Mouse (Mus musculus): ENCODE data around the gene Slc35a3. TPM values are rescaled to one million over a fixed set of nuclear protein-coding genes. Genes with fewer than 3 reads are reported as not detected.
A peak's percentile ranks its signal among the peaks of the same experiment; 100 is the strongest.
"Not testable (repeated sequence)": the region's sequence is repeated elsewhere in the genome, so short reads cannot be mapped to it uniquely, and the experiment has no call there.

Gene Slc35a3
- polyA plus RNA-seq, 1 experiment, result 4.5 TPM

GRCm38 (mm10) chr3:116702647-116703272 is 9.9 kb downstream of the Slc35a3 start:
- peaks cover 26% of the 10 kb centered on the region for H3K36me3 ChIP-seq (replicated peaks; ENCODE audit: low read length)
- TF ChIP-seq GATA1 (IDR thresholded peaks at IDR 0.05; ENCODE audit: borderline replicate concordance, low read length) (no peak), FLI1 (IDR thresholded peaks at IDR 0.05; ENCODE audit: low read length) (no peak)
- no peaks in the 10 kb centered on the region for H3K9me3 ChIP-seq
- H3K4me1 ChIP-seq, result peaks cover 35% of the 10 kb centered on the region
- no peaks in the 10 kb centered on the region for H3K27me3 ChIP-seq (replicated peaks)
- H3K4me3 ChIP-seq (replicated peaks), result no peak overlapping the region

- Histone ChIP-seq H3K9me3 (no peaks in the 10 kb centered on the region), H3K4me3 (replicated peaks) (no peak overlapping the region), H3K27me3 (replicated peaks) (no peaks in the 10 kb centered on the region), H3K36me3 (replicated peaks; ENCODE audit: low read length) (peaks cover 21% of the 10 kb centered on the region), H3K4me1 (peaks cover 36% of the 10 kb centered on the region)
- TF ChIP-seq GATA1 (IDR thresholded peaks at IDR 0.05; ENCODE audit: borderline replicate concordance, low read length) (no peak), FLI1 (IDR thresholded peaks at IDR 0.05; ENCODE audit: low read length) (no peak)
Measured at GRCm38 (mm10) chr3:116701601-116702000, 11.0 kb downstream of the Slc35a3 start.

DNA sequence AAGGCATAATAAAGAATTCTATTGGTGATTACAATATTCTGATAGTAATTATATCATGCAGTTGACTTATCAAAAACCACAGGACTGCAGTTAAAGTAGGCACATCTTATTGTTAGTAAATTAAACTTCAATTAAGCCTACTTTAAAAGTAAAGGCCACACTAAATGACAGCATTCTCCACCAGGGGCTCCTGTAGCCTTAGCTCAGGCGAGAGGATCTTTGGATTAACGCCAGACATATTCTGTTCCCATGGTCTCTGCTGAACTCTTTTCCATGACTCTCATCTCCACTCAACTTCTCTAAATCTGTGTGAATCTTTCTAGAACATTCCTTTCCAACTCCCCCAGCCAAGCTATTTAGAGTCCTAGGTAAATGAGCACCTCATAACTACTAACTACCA is 13.8 kb downstream of the Slc35a3 start:
- no peak for TF ChIP-seq FLI1 (IDR thresholded peaks at IDR 0.05; ENCODE audit: low read length)
- TF ChIP-seq GATA1 (IDR thresholded peaks at IDR 0.05; ENCODE audit: borderline replicate concordance, low read length), result no peak

DNA sequence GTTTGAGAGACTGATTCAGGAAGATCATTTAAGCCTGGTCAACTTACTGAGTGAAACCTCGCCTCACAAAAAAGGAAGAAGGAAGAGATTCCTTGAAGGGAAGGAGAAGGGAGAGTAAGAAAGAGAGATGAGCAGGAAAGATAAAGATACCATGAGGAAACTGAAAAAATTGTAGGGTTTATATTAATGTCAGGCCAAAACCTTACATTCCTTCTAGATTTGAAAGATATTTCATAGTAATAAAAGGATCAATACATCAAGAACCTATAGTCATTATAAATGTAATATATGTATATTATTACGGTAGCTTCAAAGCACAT is 17.0 kb downstream of the Slc35a3 start:
- Histone ChIP-seq H3K4me3 (replicated peaks) (no peak overlapping the region), H3K27me3 (replicated peaks) (no peaks in the 10 kb centered on the region), H3K36me3 (replicated peaks; ENCODE audit: low read length) (peaks cover 32% of the 10 kb centered on the region), H3K4me1 (peaks cover 50% of the 10 kb centered on the region), H3K9me3 (no peaks in the 10 kb centered on the region)
- no peak for TF ChIP-seq FLI1 (IDR thresholded peaks at IDR 0.05; ENCODE audit: low read length)
- no peak for TF ChIP-seq GATA1 (IDR thresholded peaks at IDR 0.05; ENCODE audit: borderline replicate concordance, low read length)

More for the DNA sequence above, 13.8 kb downstream of the Slc35a3 start:
- peaks cover 48% of the 10 kb centered on the region for H3K4me1 ChIP-seq
- H3K36me3 ChIP-seq (replicated peaks; ENCODE audit: low read length), result peaks cover 12% of the 10 kb centered on the region
- no peaks in the 10 kb centered on the region for H3K27me3 ChIP-seq (replicated peaks)
- no peak overlapping the region for H3K4me3 ChIP-seq (replicated peaks)
- H3K9me3 ChIP-seq, result no peaks in the 10 kb centered on the region

GRCm38 (mm10) chr3:116694955-116695665 is 17.5 kb downstream of the Slc35a3 start:
- Histone ChIP-seq H3K9me3 (no peaks in the 10 kb centered on the region), H3K36me3 (replicated peaks; ENCODE audit: low read length) (peaks cover 37% of the 10 kb centered on the region), H3K4me3 (replicated peaks) (no peak overlapping the region), H3K27me3 (replicated peaks) (no peaks in the 10 kb centered on the region), H3K4me1 (peaks cover 55% of the 10 kb centered on the region)
- TF ChIP-seq GATA1 (IDR thresholded peaks at IDR 0.05; ENCODE audit: borderline replicate concordance, low read length) (no peak), FLI1 (IDR thresholded peaks at IDR 0.05; ENCODE audit: low read length) (no peak)

DNA sequence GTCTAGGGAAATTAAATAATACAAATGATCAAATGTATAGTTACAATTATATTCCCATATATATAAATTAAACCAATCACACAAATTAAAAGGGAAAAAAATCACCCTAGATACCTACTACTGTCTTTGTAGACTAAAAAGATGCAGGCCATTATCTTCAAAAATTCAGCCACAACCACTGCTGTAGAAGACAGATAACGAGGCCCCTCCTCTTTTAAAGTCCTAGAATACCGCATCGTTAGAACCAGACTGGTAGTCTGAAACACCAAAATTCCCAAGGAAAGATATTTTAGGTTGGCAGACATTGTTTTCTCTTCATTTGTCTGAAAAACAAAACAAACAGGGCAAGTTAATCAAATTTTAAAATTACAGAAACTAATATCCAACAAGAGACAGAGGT is 18.3 kb downstream of the Slc35a3 start:
- no peak overlapping the region for H3K4me3 ChIP-seq (replicated peaks)
- TF ChIP-seq FLI1 (IDR thresholded peaks at IDR 0.05; ENCODE audit: low read length), result no peak
- TF ChIP-seq GATA1 (IDR thresholded peaks at IDR 0.05; ENCODE audit: borderline replicate concordance, low read length), result no peak
- peaks cover 36% of the 10 kb centered on the region for H3K36me3 ChIP-seq (replicated peaks; ENCODE audit: low read length)
- peaks cover 55% of the 10 kb centered on the region for H3K4me1 ChIP-seq
- H3K9me3 ChIP-seq, result no peaks in the 10 kb centered on the region
- H3K27me3 ChIP-seq (replicated peaks), result no peaks in the 10 kb centered on the region

DNA sequence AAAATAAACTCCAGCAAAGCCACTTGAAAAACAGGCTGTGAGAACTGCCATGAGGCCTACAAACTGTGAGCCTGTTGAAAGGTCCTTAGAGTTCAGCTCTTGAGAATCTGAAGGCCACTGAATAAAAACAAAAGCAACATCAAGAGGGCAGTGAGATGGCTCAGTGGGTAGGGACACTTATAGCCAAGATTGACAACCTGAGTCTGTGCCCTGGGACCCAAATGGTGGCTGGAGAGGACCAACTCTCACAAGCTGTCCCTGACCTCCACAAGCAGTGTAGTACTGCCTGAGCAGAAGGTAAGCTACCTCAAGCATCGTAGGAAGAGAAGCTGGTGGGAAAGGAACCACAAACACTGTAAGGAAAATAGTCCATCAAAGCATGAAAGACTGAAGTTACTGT is 31.5 kb downstream of the Slc35a3 start, which contains the start of gene Gm43191:
TSS of gene Gm43191 (minus strand) at position 101 of the 400 bp plus-strand sequence.
- Histone ChIP-seq H3K4me1 (0 out of 2 replicates have a peak, but pooled peaks cover 3% of the 10 kb centered on the region), H3K9me3 (no peaks in the 10 kb centered on the region), H3K36me3 (replicated peaks; ENCODE audit: low read length) (peaks cover 66% of the 10 kb centered on the region), H3K4me3 (replicated peaks) (no peak within 1 kb of the TSS), H3K27me3 (replicated peaks) (no peaks in the 10 kb centered on the region)
- TF ChIP-seq GATA1 (IDR thresholded peaks at IDR 0.05; ENCODE audit: borderline replicate concordance, low read length) (no peak), FLI1 (IDR thresholded peaks at IDR 0.05; ENCODE audit: low read length) (no peak)

DNA sequence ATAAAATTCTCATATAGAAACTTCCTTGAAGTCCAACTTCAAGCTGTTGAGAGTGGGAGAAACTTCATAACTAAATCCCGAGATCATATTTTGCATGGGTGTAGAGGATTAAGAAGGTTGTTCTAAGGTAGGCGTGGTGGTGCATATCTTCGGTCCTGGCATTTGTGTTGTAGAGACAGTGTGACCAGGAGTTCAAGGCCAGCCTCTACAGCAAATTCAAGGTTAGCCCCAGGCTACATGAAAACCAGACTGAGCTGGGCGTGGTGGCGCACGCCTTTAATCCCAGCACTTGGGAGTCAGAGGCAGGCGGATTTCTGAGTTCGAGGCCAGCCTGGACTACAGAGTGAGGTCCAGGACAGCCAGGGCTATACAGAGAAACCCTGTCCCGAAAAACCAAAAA is 48.4 kb downstream of the Slc35a3 start:
- H3K27me3 ChIP-seq (replicated peaks), result not testable (repeated sequence)
- Histone ChIP-seq H3K36me3 (replicated peaks; ENCODE audit: low read length) (peaks cover 26% of the 10 kb centered on the region), H3K4me1 (peaks cover 31% of the 10 kb centered on the region)

DNA sequence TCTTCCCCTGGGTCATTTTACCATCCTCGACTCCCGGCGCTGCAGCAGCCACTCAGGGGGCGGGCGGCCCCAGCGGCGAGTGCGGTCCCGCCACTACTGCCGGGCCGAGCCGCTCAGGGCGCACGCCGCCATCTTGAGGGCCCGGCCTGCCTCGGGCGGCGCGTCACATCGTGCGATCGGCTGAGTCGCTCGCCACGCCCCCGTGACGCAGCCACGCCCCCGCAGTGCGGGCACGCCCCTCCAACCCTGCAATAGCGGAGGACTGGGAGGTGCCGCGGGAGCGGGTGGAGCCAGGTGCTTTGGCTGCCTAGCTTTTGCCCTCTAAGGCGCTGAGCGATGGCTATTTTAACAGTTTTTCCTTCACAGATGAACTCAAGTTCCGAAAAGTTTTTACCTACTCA is 50.2 kb downstream of the Slc35a3 start, which contains the start of gene Mfsd14a:
TSS of gene Mfsd14a (minus strand) at position 215 of the 401 bp plus-strand sequence.
- Histone ChIP-seq H3K9me3 (no peaks in the 10 kb centered on the region), H3K36me3 (replicated peaks; ENCODE audit: low read length) (peaks cover 12% of the 10 kb centered on the region)

More for the DNA sequence above, 48.4 kb downstream of the Slc35a3 start:
- H3K4me3 ChIP-seq (replicated peaks); H3K9me3 ChIP-seq: not testable (repeated sequence)

GRCm38 (mm10) chr3:116661870-116662414 is 50.7 kb downstream of the Slc35a3 start:
- no peaks in the 10 kb centered on the region for H3K9me3 ChIP-seq
- peaks cover 53% of the 10 kb centered on the region for H3K4me1 ChIP-seq
- H3K27me3 ChIP-seq (replicated peaks), result no peaks in the 10 kb centered on the region
- peaks cover 7% of the 10 kb centered on the region for H3K36me3 ChIP-seq (replicated peaks; ENCODE audit: low read length)
- peak overlapping the region; percentile 97 for H3K4me3 ChIP-seq (replicated peaks)
- TF ChIP-seq FLI1 (IDR thresholded peaks at IDR 0.05; ENCODE audit: low read length) (no peak), GATA1 (IDR thresholded peaks at IDR 0.05; ENCODE audit: borderline replicate concordance, low read length) (no peak)

More for the DNA sequence above, 50.2 kb downstream of the Slc35a3 start, which contains the start of gene Mfsd14a:
- Histone ChIP-seq H3K27me3 (replicated peaks) (no peaks in the 10 kb centered on the region), H3K4me1 (peaks cover 48% of the 10 kb centered on the region), H3K4me3 (replicated peaks) (peak within 1 kb of the TSS; percentile 97)
- TF ChIP-seq GATA1 (IDR thresholded peaks at IDR 0.05; ENCODE audit: borderline replicate concordance, low read length) (no peak), FLI1 (IDR thresholded peaks at IDR 0.05; ENCODE audit: low read length) (no peak)
